Mouse (Mus musculus) forebrain, embryonic 14.5 days (tissue): ENCODE measurements around the gene Stum. TPM values are rescaled to one million over a fixed set of nuclear protein-coding genes. Genes with fewer than 3 reads are reported as not detected.

Experiments
- ATAC-seq: fragments of 200-750 bp; cut with Nextera tagmentation; 2 replicates; pipeline ENCODE4 v1.8.0; 2017; ENCODE audit warnings: mild to moderate bottlenecking, moderate library complexity
- DNase-seq: peaks from one replicate; pipeline ENCODE4 v3.0.0-alpha.2; 2015; ENCODE audit warnings: low spot score
- H3K27ac ChIP-seq: fragments of 300-500 bp; sonication (generic); 2 replicates; pipeline ENCODE4 v1.5.1; 2014; ENCODE audit warnings: low read depth, mild to moderate bottlenecking, control low read depth, low read length, moderate library complexity
- H3K27me3 ChIP-seq: fragments of 300-500 bp; sonication (generic); replicated peaks from 2 replicates; pipeline ENCODE4 v1.6.1; 2014; ENCODE audit warnings: low read length, control low read depth, mixed read lengths; ENCODE audit not compliant: control insufficient read depth, insufficient read depth
- H3K36me3 ChIP-seq: fragments of 300-500 bp; sonication (generic); 2 replicates; pipeline ENCODE4 v1.6.1; 2014; ENCODE audit warnings: low read length, control low read depth; ENCODE audit not compliant: control insufficient read depth, insufficient read depth
- H3K4me1 ChIP-seq: fragments of 300-500 bp; sonication (generic); 2 replicates; pipeline ENCODE4 v1.6.1; 2014; ENCODE audit warnings: antibody characterized with exemption, low read length, control low read depth; ENCODE audit not compliant: control insufficient read depth, insufficient read depth
- H3K4me2 ChIP-seq: fragments of 300-500 bp; sonication (generic); 2 replicates; pipeline ENCODE4 v1.6.1; 2014; ENCODE audit warnings: mild to moderate bottlenecking, control low read depth, low read length
- H3K4me3 ChIP-seq: fragments of 300-500 bp; sonication (generic); 2 replicates; pipeline ENCODE4 v1.5.1; 2014; ENCODE audit warnings: low read depth, low read length, control low read depth
- H3K9ac ChIP-seq: fragments of 300-500 bp; sonication (generic); 2 replicates; pipeline ENCODE4 v1.6.1; 2014; ENCODE audit warnings: mild to moderate bottlenecking, low read length, control low read depth, moderate library complexity
- H3K9me3 ChIP-seq: fragments of 300-500 bp; sonication (generic); replicated peaks from 2 replicates; pipeline ENCODE4 v1.6.1; 2016; ENCODE audit warnings: low read length, control low read depth, mixed read lengths; ENCODE audit not compliant: control insufficient read depth
- WGBS: fragments of 180-500 bp; shearing (Covaris S2); extraction: QIAGEN DNeasy Blood & Tissue Kit; methylation state at CpG from one replicate; pipeline ENCODE4 v1.1.7; 2014; 5-methylcytosine and 5-hydroxymethylcytosine counted together
- polyA plus RNA-seq: library from polyadenylated mRNA; unstranded; fragments of >200 nt; fragmentation: Nextera tagmentation; extraction: Ambion mirVana; gene quantifications from 2 replicates; pipeline ENCODE4 v1.2.1, GENCODE M21; 2014

Stum gene
- polyA plus RNA-seq, 1 experiment from 2014 or later: 3.2 TPM

DNA sequence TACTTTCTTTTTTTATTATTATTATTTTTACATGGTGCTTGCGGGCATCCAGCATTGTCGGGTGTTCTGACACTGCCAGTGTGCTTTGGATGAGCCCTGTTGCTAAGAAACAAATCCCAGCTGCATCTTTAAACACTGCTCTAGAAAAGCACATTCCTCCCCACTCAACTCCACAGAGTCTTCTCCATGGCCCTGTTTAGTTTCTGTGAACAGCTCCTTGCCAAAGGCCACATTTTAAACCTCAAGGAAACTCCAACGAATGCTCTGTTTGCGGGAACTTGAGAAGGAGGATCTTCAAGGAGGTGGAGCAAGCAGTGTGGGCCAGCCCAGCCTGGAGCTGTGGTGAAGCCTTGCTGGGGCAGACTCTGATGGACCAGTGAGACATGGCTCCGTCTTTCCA is 22.6 kb downstream of the Stum start:
- H3K4me2 ChIP-seq: no peak overlapping the region
- no peak overlapping the region for H3K27ac ChIP-seq
- no peak overlapping the region for H3K4me3 ChIP-seq
- peaks cover 8% of the 10 kb centered on the region for H3K4me1 ChIP-seq
- no peaks in the 10 kb centered on the region for H3K27me3 ChIP-seq
- WGBS: 52% methylated on average over 5 of the region's 5 CpGs
- H3K9me3 ChIP-seq: no peaks in the 10 kb centered on the region
- no peaks in the 10 kb centered on the region for H3K36me3 ChIP-seq
- no peak overlapping the region for H3K9ac ChIP-seq
- no peak for DNase-seq
- no peak for ATAC-seq

DNA sequence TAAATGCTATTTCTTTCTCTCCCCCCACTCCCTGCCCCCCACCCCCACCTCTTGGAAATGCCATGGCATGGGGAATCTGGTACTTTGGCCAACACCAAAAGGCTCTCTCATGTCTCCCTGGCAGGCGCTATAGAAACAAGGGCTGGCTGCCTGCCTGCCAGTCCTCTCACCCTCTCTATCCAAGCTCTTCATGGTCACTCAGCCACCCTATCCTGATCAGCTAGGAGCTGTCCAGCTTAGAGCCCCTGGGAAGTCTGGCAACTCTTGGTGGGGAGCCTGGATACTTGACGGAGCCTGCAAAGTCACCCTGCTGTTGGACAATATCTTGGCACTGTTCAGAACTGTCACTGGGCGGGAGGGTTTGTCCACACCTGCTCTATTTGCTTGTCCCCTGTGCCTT is 24.6 kb downstream of the Stum start:
- WGBS: 73% methylated on average over 3 of the region's 3 CpGs
- Histone ChIP-seq H3K4me1 (peaks cover 8% of the 10 kb centered on the region), H3K4me3 (no peak overlapping the region), H3K9me3 (no peaks in the 10 kb centered on the region), H3K27me3 (no peaks in the 10 kb centered on the region), H3K9ac (no peak overlapping the region), H3K4me2 (no peak overlapping the region), H3K36me3 (no peaks in the 10 kb centered on the region), H3K27ac (no peak overlapping the region)
- no peak for ATAC-seq
- no peak for DNase-seq

DNA sequence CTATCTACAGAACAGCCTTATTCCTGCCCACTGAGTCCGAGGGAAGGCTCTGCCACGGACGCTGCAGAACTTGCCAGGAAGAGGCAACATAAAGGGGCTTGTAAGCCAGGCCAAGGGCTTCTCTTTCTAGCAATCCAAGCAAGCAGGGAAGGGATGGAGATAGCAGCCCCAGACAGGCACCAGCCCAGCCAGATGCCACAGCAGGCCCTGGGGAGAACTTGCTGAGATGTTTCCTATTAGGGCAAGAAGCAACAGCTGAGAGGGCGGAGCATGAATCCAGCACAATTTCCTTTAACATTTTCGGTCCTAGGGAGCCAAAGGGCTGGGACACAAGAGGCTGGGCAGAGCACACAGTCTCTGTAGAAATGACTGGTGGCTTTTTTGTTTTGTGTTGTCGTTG is 25.0 kb downstream of the Stum start:
- Histone ChIP-seq H3K9ac (no peak overlapping the region), H3K27me3 (no peaks in the 10 kb centered on the region), H3K4me3 (no peak overlapping the region), H3K27ac (no peak overlapping the region), H3K4me2 (no peak overlapping the region), H3K9me3 (no peaks in the 10 kb centered on the region), H3K36me3 (no peaks in the 10 kb centered on the region), H3K4me1 (peaks cover 8% of the 10 kb centered on the region)
- 47% methylated on average over 6 of the region's 6 CpGs for WGBS
- no peak for ATAC-seq
- DNase-seq: no peak

DNA sequence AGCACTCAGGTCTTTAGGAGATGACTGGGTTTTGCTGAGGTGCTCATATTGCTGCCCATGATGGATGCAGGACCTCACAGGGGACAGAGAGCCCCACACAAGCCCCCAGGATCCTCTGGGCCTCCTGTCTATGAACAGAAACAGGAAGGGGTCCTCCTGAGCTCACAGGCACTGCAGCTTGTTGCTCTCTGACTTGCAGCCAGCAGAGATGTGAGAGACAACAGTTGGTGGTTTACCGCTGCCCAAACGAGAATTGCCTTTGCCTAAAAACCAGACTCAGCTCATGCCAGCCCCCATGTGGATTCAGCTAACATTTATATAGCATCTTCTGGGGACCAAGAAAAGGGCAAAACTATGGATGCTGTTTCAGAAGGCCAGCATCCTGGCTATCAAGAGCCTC is 33.7 kb downstream of the Stum start:
- Histone ChIP-seq H3K9ac (no peak overlapping the region), H3K27me3 (no peaks in the 10 kb centered on the region), H3K4me1 (no peaks in the 10 kb centered on the region), H3K4me2 (no peak overlapping the region), H3K4me3 (no peak overlapping the region), H3K36me3 (no peaks in the 10 kb centered on the region), H3K9me3 (no peaks in the 10 kb centered on the region), H3K27ac (no peak overlapping the region)
- 59% methylated on average over 2 of the region's 2 CpGs for WGBS
- ATAC-seq (no peak), DNase-seq (no peak)

DNA sequence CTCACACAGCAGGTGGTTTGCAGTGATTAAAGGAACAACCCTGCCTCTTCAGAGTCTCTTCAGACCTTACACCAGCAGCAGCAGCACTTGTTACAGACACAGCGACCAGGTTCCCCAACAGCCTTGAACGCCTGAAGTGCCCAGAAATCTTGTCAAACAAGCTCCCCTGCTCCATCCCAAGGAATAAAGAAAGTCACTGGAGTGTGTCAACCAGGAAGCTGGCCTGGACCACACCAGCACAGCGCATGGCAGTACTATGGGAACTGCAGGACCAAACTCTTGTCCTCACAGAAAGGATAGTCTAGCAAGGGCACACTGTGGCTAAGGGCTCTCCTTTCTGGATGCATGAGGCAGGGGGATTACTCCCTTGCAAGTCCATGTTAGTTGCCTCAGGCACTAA is 38.9 kb downstream of the Stum start:
- no peaks in the 10 kb centered on the region for H3K36me3 ChIP-seq
- no peak overlapping the region for H3K4me2 ChIP-seq
- WGBS: 51% methylated on average over 3 of the region's 3 CpGs
- no peaks in the 10 kb centered on the region for H3K27me3 ChIP-seq
- H3K4me3 ChIP-seq: no peak overlapping the region
- DNase-seq (no peak), ATAC-seq (no peak)
- H3K9ac ChIP-seq: no peak overlapping the region
- no peaks in the 10 kb centered on the region for H3K4me1 ChIP-seq
- H3K27ac ChIP-seq: no peak overlapping the region
- no peaks in the 10 kb centered on the region for H3K9me3 ChIP-seq

DNA sequence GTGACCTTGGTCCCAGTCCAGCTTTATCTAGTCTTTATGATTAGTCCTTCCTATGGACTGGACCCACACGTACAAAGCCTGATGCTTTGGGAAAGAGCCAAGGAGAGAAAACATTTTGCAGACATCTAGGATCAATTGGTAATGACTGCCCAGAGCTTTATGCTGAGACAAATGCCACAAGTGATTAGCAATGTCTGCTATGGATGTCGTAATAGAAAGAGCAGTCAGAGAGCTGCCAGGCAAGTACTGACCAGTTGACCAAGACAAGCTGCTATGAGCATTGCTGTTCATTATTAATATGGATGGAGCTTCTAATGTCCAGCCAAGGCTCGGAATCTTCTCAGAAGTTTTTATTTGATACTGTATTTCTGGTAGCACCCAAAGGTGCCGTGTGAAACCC is 43.8 kb downstream of the Stum start:
- no peaks in the 10 kb centered on the region for H3K4me1 ChIP-seq
- no peaks in the 10 kb centered on the region for H3K36me3 ChIP-seq
- no peak for DNase-seq
- no peak for ATAC-seq
- H3K9ac ChIP-seq: no peak overlapping the region
- H3K9me3 ChIP-seq: no peaks in the 10 kb centered on the region
- no peak overlapping the region for H3K27ac ChIP-seq
- WGBS: 86% methylated on average over 4 of the region's 4 CpGs
- H3K4me3 ChIP-seq: no peak overlapping the region
- no peaks in the 10 kb centered on the region for H3K27me3 ChIP-seq
- H3K4me2 ChIP-seq: no peak overlapping the region

DNA sequence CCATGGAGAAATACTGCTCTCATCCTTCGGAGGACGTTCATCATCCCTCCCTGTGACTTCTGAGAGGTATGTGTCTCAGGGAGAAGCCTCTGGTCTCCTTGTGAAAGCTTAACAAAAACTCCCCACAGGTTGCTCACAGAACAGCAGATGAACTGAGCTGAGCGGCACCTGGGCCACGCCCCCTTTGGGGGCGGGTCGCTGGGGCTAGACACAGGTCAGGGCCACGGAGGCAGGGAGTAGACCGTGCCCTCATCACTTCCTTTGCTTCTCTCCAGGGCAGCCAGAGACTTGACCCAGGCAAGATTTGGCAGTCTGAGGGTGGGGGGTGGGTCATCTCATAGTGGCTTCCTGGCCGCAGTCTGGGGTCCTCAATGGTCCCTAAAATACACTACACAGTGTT is 48.4 kb downstream of the Stum start:
- H3K27ac ChIP-seq: no peak overlapping the region
- H3K4me3 ChIP-seq: no peak overlapping the region
- no peak for DNase-seq
- no peaks in the 10 kb centered on the region for H3K9me3 ChIP-seq
- H3K4me1 ChIP-seq: peaks cover 5% of the 10 kb centered on the region; the same call in 1 of the 2 replicates
- no peaks in the 10 kb centered on the region for H3K36me3 ChIP-seq
- WGBS: 9% methylated on average over 9 of the region's 9 CpGs
- H3K4me2 ChIP-seq: no peak overlapping the region
- no peak overlapping the region for H3K9ac ChIP-seq
- no peaks in the 10 kb centered on the region for H3K27me3 ChIP-seq
- ATAC-seq: no peak

DNA sequence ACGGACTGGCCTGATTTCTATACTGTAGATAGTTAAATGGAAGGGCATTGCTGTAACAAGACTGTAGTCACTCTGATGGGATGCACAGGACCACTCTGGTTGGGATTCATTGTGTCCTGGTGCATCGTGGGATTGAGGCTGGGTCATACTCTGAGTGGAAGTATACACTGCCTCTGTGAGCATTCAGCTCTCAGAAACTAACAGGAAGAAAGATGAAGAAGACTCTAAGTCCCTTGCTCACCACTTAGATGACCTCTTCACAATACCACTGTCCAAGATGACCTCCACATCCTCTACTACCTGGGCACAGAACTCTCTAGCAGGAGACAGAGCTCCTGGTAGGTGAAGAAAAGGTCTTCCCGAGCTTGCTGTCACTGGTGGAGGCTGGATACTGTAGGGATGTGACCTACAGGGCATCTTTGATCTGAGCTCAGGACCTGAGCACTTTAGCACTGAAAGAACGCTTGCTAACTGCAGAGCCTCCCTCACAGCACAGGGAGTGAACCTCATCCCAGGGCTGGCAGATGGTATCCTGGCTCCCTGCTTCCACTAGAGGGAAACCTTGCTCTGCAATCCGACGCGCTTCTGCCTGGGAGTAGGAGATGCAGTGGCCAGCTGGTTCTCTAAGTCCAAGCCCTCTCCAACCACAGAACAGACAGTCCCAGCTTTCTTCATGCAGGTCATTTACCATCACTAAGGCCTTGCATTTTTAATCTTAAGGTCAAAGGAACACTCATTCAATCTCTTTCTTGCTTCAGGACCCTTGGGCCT is 49.3 kb downstream of the Stum start:
- Histone ChIP-seq H3K4me1 (peaks cover 5% of the 10 kb centered on the region; the same call in 1 of the 2 replicates), H3K9me3 (no peaks in the 10 kb centered on the region), H3K4me3 (no peak overlapping the region), H3K4me2 (no peak overlapping the region), H3K27ac (no peak overlapping the region), H3K36me3 (no peaks in the 10 kb centered on the region), H3K27me3 (no peaks in the 10 kb centered on the region), H3K9ac (peak overlapping the region; percentile 73; the same call in 1 of the 2 replicates)
- DNase-seq (peak; percentile 94), ATAC-seq (peak; percentile 91)
- WGBS: 21% methylated on average over 7 of the region's 7 CpGs

DNA sequence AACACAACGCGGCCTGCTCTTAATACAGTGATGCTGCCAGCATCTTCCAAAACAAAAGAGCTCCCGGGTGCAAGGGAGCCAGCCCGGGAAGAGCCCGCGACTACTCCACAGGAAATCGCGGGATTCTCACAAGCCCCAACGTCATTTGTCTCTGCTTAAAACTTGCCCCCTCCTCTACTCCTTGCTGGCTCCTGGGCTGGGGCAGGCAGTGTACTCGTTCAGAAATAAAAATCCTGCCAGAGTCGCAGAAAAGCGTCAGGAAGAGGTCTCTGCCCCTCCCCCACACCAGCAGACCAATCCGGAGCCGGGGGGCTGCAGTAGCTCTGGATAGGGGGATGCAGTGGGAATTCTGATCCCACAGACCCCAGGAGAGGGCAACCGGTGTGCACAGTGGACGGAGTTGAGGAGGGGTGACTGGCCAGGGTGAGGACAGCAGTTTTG is 50.2 kb downstream of the Stum start:
- no peaks in the 10 kb centered on the region for H3K9me3 ChIP-seq
- peak overlapping the region; percentile 36 for H3K4me3 ChIP-seq
- WGBS: under 1% methylated on average over 16 of the region's 16 CpGs
- no peaks in the 10 kb centered on the region for H3K36me3 ChIP-seq
- peaks cover 5% of the 10 kb centered on the region; the same call in 1 of the 2 replicates for H3K4me1 ChIP-seq
- DNase-seq: peak; percentile 75
- peak overlapping the region; percentile 65 for H3K4me2 ChIP-seq
- peak; percentile 53 for ATAC-seq
- H3K9ac ChIP-seq: peak overlapping the region; percentile 73
- H3K27me3 ChIP-seq: no peaks in the 10 kb centered on the region
- H3K27ac ChIP-seq: peak overlapping the region; percentile 39; the same call in 1 of the 2 replicates
